Mouse (Mus musculus): Measurements from ENCODE around the gene Arvcf. TPM values are rescaled to one million over a fixed set of nuclear protein-coding genes. Genes with fewer than 3 reads are reported as not detected.
A peak's percentile ranks its signal among the peaks of the same experiment; 100 is the strongest.

Gene Arvcf
- polyA plus RNA-seq, 2 experiments = 18.9 to 33.6 TPM

DNA sequence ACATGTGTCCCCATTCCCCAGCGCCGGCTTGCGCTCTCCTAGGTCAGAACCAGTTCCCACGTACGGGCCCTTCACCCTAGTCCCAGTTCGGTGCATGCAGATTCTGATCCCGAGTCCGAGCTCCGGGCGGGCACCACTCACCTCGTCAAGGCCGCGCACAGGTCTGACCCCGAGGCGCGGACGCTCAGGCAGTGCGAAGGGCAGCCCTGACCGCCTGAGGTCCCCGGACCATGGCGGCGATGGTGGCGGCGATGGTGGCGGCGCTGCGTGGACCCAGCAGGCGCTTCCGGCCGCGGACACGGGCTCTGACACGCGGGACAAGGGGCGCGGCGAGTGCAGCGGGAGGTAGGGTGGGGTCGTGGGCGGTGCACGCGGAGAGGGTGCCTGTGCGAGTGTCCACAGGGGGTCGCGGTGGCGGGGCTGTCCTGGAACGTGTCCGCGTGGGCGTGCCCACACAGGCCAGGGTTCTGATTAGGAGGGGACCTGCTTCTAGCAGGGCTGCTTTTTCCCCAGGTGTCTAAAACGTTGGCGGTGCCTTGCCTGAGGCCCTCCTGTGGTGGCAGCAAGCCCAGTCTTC lies 78.3 kb downstream of the Arvcf start, which contains the start of gene Txnrd2:
Gene Txnrd2 (plus strand): TSS at position 170 of the 577 bp plus-strand sequence.
- peaks cover 12% of the 10 kb centered on the region for H3K36me3 ChIP-seq (ENCODE audit: control insufficient read depth, insufficient read depth, low read length)
- ATAC-seq (ENCODE audit: low FRiP score, low read depth) = peak; percentile 79
- no peaks in the 10 kb centered on the region for H3K9me3 ChIP-seq (ENCODE audit: control insufficient read depth, low read length)
- DNase-seq (ENCODE audit: low spot score) = peak; percentile 50
- H3K4me3 ChIP-seq (replicated peaks; ENCODE audit: low read length) = peak within 1 kb of the TSS; percentile 89
- H3K27ac ChIP-seq (replicated peaks; ENCODE audit: low read depth, low read length) = peak within 1 kb of the TSS; percentile 73
- peak within 1 kb of the TSS; percentile 88 for H3K9ac ChIP-seq (ENCODE audit: low read depth, low read length, severe bottlenecking)
- H3K4me2 ChIP-seq (replicated peaks; ENCODE audit: low read depth, low read length, severe bottlenecking) = peak within 1 kb of the TSS; percentile 94
- H3K4me1 ChIP-seq (ENCODE audit: control insufficient read depth, insufficient read depth, low read length) = peaks cover 28% of the 10 kb centered on the region
- 3% methylated on average over 45 of the region's 52 CpGs for WGBS
- no peaks in the 10 kb centered on the region for H3K27me3 ChIP-seq (ENCODE audit: control insufficient read depth, insufficient read depth, low read length)
- TF ChIP-seq POLR2A (IDR thresholded peaks at IDR 0.05; ENCODE audit: borderline replicate concordance, extremely low read depth, insufficient read depth, insufficient read length) = peak; percentile 34; the same call in 1 of the 2 replicates

DNA sequence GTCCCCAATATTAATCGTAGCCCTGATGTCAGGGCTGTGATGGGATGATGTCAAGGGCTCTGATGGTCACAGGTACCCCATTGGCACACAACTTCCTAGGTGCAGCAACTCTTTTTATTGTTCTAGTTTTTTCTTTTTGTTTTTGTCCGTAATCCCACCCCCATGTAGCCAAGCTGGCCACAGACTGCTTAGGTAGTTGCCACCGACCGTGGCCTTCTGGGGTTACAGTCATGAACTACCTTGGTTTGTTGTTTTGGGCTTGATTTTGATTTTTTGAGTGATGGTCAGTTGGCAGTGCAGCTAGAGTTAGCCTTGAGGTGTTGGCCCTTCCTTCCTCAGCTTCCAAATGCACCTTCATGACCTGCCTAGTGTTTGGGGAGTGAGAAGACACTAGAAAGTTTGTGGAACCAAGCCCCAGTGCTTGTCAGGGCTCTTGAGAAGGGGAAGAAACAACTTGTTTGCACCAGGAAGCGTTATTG lies 78.9 kb downstream of the Arvcf start, which contains the start of gene Comt:
Gene Comt (minus strand): TSS at position 51 of the 479 bp plus-strand sequence.
- peaks cover 8% of the 10 kb centered on the region for H3K36me3 ChIP-seq (ENCODE audit: control insufficient read depth, insufficient read depth, low read length)
- H3K4me2 ChIP-seq (replicated peaks; ENCODE audit: low read depth, low read length, severe bottlenecking) = peak within 1 kb of the TSS; percentile 94
- no peak for TF ChIP-seq POLR2A (IDR thresholded peaks at IDR 0.05; ENCODE audit: borderline replicate concordance, extremely low read depth, insufficient read depth, insufficient read length)
- no peaks in the 10 kb centered on the region for H3K27me3 ChIP-seq (ENCODE audit: control insufficient read depth, insufficient read depth, low read length)
- peaks cover 28% of the 10 kb centered on the region for H3K4me1 ChIP-seq (ENCODE audit: control insufficient read depth, insufficient read depth, low read length)
- peak within 1 kb of the TSS; percentile 88 for H3K9ac ChIP-seq (ENCODE audit: low read depth, low read length, severe bottlenecking)
- 58% methylated on average over 5 of the region's 5 CpGs for WGBS
- H3K4me3 ChIP-seq (replicated peaks; ENCODE audit: low read length) = peak within 1 kb of the TSS; percentile 89
- ATAC-seq (ENCODE audit: low FRiP score, low read depth) (no peak), DNase-seq (ENCODE audit: low spot score) (no peak)
- H3K27ac ChIP-seq (replicated peaks; ENCODE audit: low read depth, low read length) = peak within 1 kb of the TSS; percentile 73
- H3K9me3 ChIP-seq (ENCODE audit: control insufficient read depth, low read length) = no peaks in the 10 kb centered on the region

DNA sequence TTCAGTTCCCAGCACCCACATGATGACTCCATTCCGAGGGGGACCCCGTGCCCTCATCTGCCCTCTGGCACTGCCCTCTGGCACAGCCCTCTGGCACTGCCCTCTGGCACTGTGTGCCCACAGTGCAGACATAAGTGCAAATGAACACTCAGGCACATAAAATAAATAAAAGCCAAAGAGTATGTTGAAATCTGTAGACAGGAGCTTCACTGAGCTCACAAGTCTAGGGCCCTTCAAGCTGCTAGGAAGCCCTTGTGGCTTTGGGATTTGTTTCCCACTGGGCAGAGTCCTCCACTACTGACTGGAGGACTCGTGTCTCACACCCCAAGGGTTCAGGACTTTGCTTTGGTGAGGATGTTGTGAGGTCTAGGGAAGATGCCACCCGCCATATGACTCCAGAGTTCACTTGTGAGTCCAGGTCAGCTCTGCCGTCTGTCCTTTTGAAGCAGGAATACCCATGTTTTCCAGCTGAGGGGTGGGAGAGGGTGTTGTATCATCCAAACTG lies 80.1 kb downstream of the Arvcf start:
- Histone ChIP-seq H3K27ac (replicated peaks; ENCODE audit: low read depth, low read length) (no peak overlapping the region), H3K4me1 (ENCODE audit: control insufficient read depth, insufficient read depth, low read length) (peaks cover 28% of the 10 kb centered on the region), H3K36me3 (ENCODE audit: control insufficient read depth, insufficient read depth, low read length) (0 out of 2 replicates have a peak, but pooled peaks cover 3% of the 10 kb centered on the region), H3K9me3 (ENCODE audit: control insufficient read depth, low read length) (no peaks in the 10 kb centered on the region), H3K4me2 (replicated peaks; ENCODE audit: low read depth, low read length, severe bottlenecking) (no peak overlapping the region), H3K4me3 (replicated peaks; ENCODE audit: low read length) (no peak overlapping the region), H3K9ac (ENCODE audit: low read depth, low read length, severe bottlenecking) (no peak overlapping the region), H3K27me3 (ENCODE audit: control insufficient read depth, insufficient read depth, low read length) (no peaks in the 10 kb centered on the region)
- no peak for TF ChIP-seq POLR2A (IDR thresholded peaks at IDR 0.05; ENCODE audit: borderline replicate concordance, extremely low read depth, insufficient read depth, insufficient read length)
- ATAC-seq (ENCODE audit: low FRiP score, low read depth) (no peak), DNase-seq (ENCODE audit: low spot score) (no peak)
- WGBS = 80% methylated on average over 5 of the region's 5 CpGs

DNA sequence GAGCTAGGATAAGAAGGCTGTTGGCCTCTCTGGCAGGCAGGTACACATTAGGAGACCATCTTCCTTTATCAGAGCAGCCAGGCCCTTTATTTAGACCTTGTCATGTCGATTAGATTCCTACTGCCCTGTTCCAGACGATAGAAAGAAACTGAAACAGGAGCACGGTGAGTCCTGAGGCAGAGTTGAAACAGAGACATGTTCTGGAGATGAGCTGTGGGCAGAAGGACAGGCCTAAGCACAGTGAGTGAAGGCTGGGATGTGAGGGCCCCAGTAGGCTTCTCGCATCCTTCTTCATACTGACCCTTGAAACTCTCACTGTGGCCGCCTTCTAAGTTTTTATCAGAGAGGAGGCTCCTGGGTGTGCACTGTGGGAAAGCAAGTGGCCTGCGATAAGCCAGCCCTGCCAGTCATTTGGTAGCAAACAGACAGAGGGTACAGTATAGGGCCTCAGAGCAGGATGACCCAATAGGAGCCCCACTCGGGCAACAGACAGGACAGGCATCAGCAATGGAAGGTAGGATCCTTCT lies 80.6 kb downstream of the Arvcf start:
- Histone ChIP-seq H3K27me3 (ENCODE audit: control insufficient read depth, insufficient read depth, low read length) (no peaks in the 10 kb centered on the region), H3K36me3 (ENCODE audit: control insufficient read depth, insufficient read depth, low read length) (no peaks in the 10 kb centered on the region), H3K4me2 (replicated peaks; ENCODE audit: low read depth, low read length, severe bottlenecking) (no peak overlapping the region), H3K4me1 (ENCODE audit: control insufficient read depth, insufficient read depth, low read length) (peaks cover 28% of the 10 kb centered on the region), H3K27ac (replicated peaks; ENCODE audit: low read depth, low read length) (no peak overlapping the region), H3K9ac (ENCODE audit: low read depth, low read length, severe bottlenecking) (no peak overlapping the region), H3K4me3 (replicated peaks; ENCODE audit: low read length) (no peak overlapping the region), H3K9me3 (ENCODE audit: control insufficient read depth, low read length) (no peaks in the 10 kb centered on the region)
- no peak for TF ChIP-seq POLR2A (IDR thresholded peaks at IDR 0.05; ENCODE audit: borderline replicate concordance, extremely low read depth, insufficient read depth, insufficient read length)
- DNase-seq (ENCODE audit: low spot score) (no peak), ATAC-seq (ENCODE audit: low FRiP score, low read depth) (no peak)
- 86% methylated on average over 7 of the region's 7 CpGs for WGBS

DNA sequence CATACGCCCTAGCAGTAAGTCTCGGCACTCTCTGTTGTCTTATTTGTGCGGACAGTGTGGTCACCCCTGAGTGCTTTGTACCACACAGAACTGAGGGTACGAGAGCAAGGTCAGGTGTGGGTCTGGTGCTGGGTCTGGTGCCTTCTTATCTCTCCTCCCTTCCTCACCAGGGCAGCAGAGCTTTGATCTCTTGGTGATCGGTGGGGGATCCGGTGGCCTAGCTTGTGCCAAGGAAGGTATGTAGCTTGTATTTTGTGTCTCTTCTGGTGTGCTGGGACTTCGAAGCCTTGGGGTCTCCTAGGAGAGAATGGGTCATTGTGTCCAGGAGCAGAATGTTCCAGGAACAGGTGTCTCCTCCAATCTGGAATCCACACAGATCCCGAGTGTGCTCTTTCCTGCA lies 81.7 kb downstream of the Arvcf start:
- H3K27me3 ChIP-seq (ENCODE audit: control insufficient read depth, insufficient read depth, low read length) = no peaks in the 10 kb centered on the region
- WGBS = 90% methylated on average over 8 of the region's 8 CpGs
- no peak overlapping the region for H3K27ac ChIP-seq (replicated peaks; ENCODE audit: low read depth, low read length)
- no peak for ATAC-seq (ENCODE audit: low FRiP score, low read depth)
- no peak overlapping the region for H3K9ac ChIP-seq (ENCODE audit: low read depth, low read length, severe bottlenecking)
- TF ChIP-seq POLR2A (IDR thresholded peaks at IDR 0.05; ENCODE audit: borderline replicate concordance, extremely low read depth, insufficient read depth, insufficient read length) = no peak
- no peak overlapping the region for H3K4me3 ChIP-seq (replicated peaks; ENCODE audit: low read length)
- H3K4me2 ChIP-seq (replicated peaks; ENCODE audit: low read depth, low read length, severe bottlenecking) = no peak overlapping the region
- H3K36me3 ChIP-seq (ENCODE audit: control insufficient read depth, insufficient read depth, low read length) = no peaks in the 10 kb centered on the region
- no peaks in the 10 kb centered on the region for H3K9me3 ChIP-seq (ENCODE audit: control insufficient read depth, low read length)
- no peak for DNase-seq (ENCODE audit: low spot score)
- H3K4me1 ChIP-seq (ENCODE audit: control insufficient read depth, insufficient read depth, low read length) = peaks cover 20% of the 10 kb centered on the region

All from limb, embryonic 14.5 days (tissue).